Mouse (Mus musculus): ENCODE measurements around the gene Galk1.
A peak's percentile ranks its signal among the peaks of the same experiment; 100 is the strongest.
"Not testable (repeated sequence)": the region's sequence is repeated elsewhere in the genome, so short reads cannot be mapped to it uniquely, and the experiment has no call there.

Gene Galk1

DNA sequence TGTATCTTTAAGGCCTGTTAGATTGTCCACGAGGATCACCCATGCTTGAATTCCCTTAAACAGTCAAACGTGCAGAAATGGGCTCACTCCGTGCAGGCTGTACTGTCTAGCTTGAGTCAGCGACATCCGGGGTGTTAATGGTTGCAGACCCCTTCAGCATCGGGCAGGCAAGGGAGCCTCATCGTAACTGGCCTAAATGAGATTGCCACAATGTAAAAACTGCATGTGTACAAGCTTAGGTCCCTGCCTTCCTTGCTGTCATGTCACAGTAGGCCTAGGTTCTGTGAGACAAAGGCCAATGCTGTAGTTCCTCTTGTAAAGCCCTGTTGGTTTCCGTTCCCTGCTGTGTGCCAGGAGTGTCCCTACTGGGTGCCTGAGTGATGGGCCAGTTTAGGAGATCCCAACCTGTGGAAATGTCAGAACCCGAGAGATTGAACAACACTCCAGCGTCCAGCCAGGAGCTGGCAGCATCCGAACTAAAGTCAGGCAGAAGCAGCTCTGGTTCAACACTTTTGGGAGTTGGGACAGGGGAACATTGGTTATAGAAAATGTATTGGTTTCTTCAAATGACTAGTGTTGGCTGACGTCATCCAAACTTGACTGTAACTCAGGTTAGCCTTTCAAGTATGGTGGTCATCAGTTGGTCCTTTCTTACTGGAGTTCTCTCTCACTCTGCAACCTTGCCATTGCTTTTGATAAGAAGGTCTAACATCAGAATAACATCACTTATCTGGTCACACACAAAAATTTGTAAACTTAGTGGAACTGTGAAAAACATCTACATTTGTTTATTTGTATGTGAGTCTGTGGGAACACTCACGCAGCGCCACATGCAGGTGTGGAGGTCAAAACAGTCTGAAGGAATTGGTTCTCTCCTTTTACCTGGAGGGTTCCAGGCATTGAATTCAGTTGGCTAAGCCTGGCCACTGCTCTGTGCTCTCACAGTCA, 18.7 kb upstream of the Galk1 start:
- DNase-seq (ENCODE audit: low spot score in 2 of 2) = no peak

DNA sequence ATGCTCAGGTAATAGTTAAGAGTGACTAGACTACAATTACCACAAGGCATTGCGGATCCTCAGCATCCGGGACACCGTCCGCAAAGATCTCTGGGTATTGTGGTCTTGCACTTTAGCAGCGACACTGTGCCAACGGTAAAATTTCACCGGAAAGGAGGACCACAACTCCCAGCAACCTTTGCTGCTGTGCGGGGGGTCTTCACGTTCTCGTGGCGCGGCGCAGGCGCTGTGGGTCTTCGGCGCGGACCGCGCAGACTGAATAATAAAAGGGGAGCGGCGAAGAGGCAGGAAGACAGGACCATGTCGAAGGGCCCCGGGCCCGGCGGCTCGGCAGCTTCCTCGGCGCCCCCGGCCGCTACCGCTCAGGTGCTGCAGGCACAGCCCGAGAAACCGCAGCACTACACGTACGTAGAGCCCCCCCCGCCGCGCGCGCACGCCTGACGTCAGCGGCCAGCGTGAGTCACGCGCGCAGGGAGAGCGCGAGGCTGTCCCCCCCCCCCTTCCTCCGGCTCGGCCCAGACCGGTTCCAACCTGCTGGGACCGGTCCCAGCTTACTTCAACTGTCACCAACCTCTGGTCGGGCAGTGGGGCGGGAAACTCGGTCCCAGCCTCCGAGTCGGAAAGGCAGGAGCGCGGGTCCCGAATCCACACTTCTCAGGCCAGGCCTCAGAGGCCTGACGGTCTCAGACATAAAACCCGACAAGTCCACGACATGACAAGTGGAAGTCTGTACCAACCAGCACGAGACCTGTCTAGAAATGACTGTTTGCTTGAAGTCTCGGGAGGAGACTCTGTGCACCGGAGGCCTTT, 17.8 kb upstream of the Galk1 start, which contains the start of gene Unk:
Gene Unk (plus strand): TSS at position 235 of the 810 bp plus-strand sequence.
- DNase-seq (ENCODE audit: low spot score in 2 of 2) = peak; percentile 94 to 96

DNA sequence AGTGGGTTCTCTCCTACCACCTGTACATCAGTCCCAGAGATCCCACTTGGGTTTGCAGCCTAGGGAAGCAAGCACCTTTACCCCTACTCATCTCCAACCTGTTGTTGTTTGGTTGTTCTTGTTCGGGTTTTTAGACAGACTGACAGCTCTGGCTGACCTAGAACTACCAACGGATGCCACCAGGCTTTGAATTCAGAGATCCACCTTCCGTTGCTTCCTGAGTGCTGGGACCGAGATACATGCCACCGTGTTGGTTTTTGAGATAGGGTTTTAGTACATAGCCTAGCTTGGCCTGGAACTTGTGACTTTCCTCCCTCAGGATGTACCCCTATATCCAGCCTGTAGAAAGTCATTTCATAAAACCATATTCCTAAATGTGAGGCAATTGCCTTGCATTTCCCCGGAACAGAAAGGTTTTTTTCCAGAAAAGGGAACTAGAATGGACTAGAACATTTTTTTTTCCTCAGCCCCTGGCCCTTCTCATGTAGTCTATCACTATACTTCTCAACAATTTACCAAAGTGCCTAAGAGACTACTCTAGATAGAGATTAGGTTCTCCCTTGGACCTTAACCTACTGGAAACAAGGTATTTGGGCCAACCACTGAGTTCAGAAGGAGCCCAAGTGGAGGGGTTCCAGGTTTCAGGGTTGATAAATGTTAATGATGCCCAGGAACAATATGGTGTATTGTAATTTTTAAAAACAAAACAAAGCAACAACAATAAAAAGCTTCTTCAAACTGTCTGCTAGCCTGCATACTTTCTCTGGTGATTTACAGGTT, 16.8 kb upstream of the Galk1 start:
- DNase-seq (ENCODE audit: low spot score in 2 of 2) = no peak

DNA sequence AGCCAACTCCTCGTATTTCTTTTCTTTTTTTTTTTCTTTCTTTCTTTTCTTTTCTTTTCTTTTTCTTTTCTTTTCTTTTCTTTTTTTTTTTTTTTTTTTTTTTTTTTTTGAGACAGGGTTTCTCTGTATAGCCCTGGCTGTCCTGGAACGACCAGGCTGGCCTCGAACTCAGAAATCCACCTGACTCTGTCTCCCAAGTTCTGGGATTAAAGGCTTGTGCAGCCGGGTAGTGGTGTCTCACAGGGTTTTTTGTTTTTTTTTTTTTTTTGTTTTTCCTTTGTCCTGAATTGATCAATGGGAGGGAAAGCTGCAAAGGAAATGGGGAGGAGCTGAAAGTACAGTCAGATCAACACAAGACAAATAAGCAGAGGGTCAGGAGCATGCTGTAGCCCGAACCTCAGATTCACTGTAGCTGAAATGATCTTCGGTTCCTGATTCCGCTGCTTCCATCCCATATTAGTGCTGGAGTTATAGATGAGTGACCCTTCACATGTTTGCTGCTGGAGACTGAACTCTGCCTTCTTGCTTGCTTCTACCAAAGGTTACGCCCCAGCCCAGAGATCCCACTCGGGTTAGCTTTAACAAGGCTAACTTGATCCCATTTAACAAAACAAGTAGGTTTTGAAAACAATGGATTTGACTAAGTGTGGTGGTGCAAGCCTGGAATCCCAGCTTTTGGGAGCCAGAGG, 15.8 kb upstream of the Galk1 start:
- no peak for DNase-seq (ENCODE audit: low spot score in 2 of 2)

DNA sequence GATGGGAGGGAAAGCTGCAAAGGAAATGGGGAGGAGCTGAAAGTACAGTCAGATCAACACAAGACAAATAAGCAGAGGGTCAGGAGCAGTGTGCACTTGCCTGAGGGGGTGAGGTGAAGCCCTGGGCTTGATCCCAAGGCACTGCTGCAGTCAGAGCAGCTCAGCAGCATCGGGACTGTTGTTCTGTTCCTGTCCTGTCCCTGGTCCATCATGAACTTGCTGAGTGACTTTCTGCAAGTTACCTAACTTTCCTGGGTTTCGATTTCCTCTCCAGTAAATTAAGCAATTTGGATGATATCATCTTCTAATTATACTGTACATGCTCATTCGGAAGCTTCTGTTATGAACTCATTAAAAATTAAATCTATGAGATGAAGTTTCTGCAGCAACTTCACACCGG, 15.2 kb upstream of the Galk1 start, which contains the start of gene H3f3b:
Gene H3f3b (minus strand): TSS at position 207 of the 400 bp plus-strand sequence.
- no peak for DNase-seq (ENCODE audit: low spot score in 2 of 2)

DNA sequence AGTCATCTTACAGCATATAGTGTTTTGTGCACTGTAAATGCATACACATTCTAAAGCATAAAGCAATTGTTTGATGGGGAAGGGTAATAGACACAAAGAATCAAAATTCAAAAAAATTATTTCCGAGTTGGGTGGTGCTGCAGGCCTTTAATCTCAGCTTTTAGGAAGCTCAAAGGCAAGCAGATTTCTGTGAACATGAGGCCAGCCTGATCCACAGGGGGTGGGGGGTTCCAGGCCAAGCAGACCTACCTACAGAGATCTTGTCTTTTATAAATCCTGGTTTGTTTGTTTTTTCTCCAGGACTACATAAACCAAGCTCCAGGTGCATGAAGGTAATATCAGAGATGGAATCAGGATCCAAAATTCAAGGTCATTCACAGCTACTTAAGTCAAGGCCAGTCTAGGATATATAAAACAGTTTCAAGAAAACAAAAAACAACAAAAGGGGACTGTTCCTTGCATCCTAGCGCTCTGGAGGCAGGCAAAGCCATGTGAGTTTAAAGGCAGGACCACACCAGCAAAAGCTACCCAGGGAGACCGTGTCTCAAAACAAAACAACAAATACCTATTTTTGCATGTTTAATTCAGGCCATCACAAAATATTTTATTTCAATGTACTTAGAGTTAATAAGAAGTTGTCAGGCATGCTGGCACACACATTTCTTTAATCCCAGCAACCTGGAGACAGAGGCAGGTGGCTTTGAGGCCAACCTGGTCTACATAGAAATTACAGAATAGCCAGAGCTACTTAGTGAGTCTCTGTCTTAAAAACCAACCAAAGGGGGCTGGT, 12.7 kb upstream of the Galk1 start:
- no peak for DNase-seq (ENCODE audit: low spot score in 2 of 2)

DNA sequence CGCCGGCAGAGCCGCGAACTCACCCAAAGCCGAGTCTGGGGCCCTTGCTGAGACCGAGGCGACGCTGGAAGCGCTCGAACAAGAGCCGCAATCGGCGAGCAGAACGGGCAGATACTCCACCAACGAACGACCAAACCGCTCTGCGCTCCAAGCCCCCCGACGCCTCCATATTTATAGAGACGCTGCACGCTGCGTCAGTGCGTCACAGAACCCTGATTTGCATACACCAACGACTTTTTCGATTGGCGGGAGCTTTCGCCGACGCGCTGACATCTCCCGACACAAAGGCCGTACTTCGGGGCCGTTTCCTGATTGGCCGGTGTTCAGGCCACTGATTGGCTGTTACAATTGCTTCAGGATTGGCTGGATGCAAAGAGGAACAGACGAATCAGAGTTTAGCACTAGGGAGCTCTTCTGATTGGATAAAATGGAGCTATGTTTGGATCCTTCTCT, 11.9 kb upstream of the Galk1 start:
- peak; percentile 94 to 96 for DNase-seq (ENCODE audit: low spot score in 2 of 2)

DNA sequence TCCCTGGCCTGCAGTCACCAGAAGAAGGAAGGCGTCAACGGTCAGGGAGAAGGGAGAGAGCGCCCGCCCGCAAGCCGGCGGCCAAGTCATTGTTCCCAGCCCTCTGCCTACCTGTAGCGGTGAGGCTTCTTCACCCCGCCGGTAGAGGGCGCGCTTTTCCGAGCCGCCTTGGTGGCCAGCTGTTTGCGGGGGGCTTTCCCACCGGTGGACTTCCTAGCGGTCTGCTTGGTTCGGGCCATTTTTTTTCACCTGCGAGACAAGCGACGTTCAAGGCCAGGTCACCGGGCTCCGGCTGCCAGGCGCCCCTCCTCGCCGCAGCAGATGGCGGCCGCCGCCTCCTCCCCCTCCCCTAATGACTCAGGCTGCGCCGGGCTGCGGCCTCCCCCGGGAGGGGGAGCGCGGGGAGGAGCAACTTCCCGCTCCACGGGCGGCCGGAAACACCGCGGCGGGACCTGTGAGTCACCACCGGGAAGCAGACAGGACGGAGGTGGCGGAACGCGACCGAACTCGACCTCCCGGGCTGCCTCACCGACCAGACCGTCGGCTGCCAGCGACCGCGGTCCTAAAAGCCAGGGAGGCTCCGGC, 11.3 kb upstream of the Galk1 start:
- DNase-seq (ENCODE audit: low spot score in 2 of 2) = peak; percentile 78 to 80

DNA sequence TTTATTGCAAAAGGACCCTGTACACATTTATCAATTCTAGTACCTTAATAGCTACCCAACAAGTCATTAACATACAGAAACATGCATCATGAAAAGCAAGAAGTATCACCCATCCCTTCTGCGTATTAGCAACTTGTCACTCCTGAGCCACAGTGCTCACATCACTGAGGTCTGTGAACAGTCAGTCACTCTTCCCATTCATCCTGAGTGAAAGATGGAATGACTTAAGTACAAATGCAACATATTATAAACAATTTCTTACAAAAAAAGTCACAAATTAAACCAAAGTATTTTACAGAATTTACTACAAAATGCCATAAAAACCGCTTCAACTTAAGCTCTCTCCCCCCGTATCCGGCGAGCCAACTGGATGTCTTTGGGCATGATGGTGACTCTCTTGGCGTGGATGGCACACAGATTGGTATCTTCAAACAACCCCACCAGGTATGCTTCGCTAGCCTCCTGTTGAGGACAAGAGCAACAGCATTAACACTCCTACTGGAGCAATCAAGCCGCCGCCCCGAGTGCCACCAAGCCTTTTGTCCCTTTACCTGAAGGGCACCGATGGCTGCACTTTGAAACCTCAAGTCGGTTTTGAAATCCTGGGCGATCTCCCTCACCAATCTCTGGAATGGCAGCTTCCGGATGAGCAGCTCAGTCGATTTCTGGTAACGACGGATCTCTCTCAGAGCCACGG, 10.7 kb upstream of the Galk1 start:
- not testable (repeated sequence) for DNase-seq (ENCODE audit: low spot score in 2 of 2)

DNA sequence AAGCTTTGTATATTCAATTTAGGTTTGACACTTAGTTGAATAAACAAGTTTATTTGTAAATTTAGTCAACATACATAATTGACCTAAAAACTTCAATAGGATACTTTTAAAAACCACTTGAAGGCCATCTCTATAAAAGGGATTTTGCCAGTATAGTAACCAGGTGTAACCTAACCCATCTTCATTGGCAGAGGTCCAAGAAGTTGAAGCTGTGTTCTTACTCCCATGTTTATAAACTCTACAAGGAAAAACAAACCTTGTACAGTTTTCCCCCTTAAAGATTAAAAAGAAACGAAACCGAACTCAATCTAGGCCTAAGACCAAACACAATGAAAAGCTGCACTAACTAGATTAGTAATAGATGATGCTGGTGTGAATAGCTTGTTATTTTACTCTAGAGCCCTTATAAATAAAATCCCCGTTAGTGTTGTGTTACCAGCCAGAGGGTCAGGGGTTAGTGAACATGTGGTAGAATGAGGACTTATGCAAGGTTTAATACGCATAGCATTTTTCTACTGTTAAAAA, 9.8 kb upstream of the Galk1 start:
- no peak for DNase-seq (ENCODE audit: low spot score in 2 of 2)

DNA sequence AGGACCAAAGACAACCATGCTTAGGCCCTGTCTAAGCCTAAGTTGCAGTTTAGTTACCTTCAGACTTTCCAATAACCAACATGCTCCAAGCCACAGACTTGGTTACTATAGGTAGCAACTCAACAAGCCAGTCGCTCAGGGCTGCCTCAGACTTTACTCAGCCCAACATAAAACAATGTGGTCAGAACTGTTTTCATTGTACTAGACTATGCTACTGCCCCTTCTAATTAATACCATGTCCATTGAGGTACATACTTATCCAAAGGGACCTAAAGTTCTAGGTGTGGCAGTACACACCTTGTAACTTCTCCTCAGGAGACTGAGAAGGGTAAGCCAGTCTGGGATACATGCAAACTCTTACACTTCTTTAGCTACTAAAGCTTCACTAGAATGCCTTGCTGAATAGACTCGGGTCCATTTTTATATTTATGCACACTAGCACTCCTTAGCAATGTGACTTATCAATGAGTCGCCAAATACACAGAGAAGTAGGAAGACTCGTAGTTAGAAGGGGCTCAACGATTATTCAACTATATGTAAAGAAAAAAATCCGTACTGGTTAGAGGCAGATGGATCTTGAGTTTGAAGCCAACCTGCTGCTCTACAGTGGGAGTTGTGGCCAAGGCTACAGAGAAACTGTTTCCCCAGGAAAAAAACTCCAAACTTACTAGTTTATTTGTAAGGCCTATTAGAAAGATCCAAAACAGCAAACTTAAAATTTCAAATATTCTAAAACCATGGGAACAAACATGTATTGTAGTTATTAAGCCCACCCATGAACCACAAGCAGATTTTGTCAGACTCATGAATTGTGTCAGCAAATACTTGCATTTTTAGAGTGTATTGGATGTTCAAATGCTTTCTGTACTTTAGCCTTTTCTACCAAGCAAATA, 9.1 kb upstream of the Galk1 start:
- DNase-seq (ENCODE audit: low spot score in 2 of 2) = no peak

DNA sequence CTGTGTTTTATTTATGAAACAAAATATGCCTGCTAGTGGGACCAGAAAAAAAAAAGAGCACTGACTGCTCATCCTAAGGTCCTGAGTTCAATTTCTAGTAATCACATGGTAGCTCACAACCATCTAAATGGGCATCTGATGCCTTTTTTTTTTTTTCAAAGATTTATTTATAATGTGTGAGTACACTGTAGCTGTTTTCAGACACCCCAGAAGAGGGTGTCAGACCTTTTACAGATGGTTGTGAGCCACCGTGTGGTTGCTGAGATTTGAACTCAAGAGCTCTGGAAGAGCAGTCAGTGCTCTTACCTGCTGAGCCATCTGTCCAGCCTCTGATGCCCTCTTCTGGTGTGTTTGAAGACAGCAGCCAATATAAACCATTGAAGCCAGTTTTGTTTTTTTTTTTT, 8.0 kb upstream of the Galk1 start:
- DNase-seq (ENCODE audit: low spot score in 2 of 2) = no peak

DNA sequence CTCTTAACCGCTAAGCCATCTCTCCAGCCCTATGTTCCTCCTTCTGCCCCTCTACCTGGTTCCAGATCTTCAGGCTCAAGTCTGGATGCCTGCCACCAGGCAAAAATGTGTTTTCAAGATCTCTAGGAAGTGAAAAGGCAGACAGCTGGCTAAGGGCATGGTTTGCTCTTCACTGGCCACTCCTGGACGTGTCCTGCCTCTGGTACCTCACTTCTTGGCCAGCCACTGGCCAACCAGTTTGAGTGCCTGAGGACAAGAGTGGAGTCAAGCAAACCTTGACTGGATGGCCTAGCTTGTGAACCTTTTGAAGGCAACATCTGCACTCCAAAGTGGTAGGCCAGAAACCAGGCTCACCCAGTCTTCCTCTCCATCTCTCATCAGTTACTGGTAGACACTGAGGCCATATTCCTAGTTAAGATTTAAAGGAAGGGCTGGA, 7.5 kb upstream of the Galk1 start:
- no peak for DNase-seq (ENCODE audit: low spot score in 2 of 2)

DNA sequence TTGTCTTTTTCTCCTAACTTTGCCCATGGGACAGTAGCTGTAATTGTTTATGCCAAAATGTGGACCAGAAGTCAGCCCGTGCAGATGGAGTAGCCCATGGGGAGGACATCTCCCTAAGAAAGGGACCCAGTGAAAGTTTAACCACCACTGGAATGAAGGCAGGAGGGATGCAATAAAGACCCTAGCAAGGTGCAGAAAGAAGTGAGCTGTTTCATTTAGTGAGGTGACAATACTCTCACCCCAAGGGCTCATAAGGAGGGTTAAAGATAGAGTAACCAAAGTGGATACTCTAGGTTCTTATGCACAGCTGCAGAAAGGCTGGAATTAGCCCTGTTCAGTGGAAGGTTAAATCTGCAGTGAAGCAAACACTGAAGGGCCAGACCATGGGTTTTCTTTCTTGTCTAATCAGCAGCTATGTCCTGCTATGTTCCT, 6.9 kb upstream of the Galk1 start:
- no peak for DNase-seq (ENCODE audit: low spot score in 2 of 2)

DNA sequence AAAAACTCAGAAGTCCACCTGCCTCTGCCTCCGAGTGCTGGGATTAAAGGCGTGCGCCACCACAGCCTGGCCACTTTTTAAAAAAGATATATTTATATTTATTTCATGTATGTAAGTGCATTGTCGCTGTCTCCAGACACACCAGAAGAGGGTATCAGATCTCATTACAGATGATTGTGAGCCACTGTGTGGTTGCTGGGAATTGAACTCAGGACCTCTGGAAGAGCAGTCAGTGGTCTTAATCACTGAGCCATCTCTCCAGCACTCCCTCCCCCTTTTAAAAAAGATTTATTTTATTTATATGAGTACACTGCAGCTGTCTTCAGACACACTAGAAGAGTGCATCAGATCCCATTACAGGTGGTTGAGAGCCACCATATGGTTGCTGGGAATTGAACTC, 6.3 kb upstream of the Galk1 start:
- DNase-seq (ENCODE audit: low spot score in 2 of 2) = not testable (repeated sequence)

DNA sequence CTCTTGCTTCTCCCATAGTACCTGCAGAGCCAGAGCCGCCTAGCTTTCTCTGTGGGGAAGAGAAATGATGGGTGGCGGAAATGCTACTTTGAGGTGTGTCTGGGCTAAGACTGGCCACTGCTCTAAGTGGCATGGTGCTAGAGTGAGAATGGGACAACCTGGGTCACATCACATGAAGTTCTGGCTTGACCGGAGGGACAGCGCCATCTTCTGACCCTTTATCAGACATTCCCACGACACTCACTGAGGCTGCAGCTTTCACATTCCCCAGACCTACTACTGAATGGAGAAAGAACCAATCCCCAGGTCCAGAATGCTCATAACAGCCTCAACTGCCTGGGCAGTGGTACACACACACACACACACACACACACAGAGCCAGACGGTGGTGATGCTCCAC, 5.6 kb upstream of the Galk1 start:
- DNase-seq (ENCODE audit: low spot score in 2 of 2) = no peak

DNA sequence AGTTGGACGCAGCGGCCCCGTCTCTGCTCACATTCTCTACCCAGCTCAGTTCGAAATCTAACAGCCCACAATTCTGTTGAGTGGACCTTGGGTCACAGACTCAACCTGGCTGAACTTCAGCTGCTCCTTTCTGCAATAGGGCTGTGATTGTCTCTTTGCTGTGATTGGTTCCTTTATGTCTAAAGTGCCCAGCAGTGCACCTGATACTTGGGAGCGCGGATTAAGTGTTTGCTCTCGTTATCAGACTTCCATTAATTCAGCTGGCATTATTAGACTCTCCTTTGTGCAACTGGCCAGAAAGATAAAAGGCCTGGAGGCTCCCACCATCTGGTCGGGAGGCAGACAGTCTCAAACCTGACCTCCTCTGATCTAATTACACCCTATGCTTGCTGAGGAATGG, 2.3 kb upstream of the Galk1 start:
- DNase-seq (ENCODE audit: low spot score in 2 of 2) = no peak

All from urinary bladder, postnatal 4 days (tissue).